Mouse (Mus musculus): Measurements from ENCODE around the gene Cbll1.

GRCm38 (mm10) chr12:31449341-31449740, 50.1 kb downstream of the Cbll1 start:
- no peak for TF ChIP-seq CTCF (IDR thresholded peaks at IDR 0.05; ENCODE audit: low read depth, low read length)
- TF ChIP-seq GATA1 (IDR thresholded peaks at IDR 0.05; ENCODE audit: borderline replicate concordance, low read length) = no peak
